Mouse (Mus musculus): ENCODE data around the gene Cox6a1.
A peak's percentile ranks its signal among the peaks of the same experiment; 100 is the strongest.

Cox6a1 gene

GRCm38 (mm10) chr5:115301615-115302014, 47.2 kb downstream of the Cox6a1 start:
- DNase-seq (ENCODE audit: extremely low read depth, insufficient read length, low spot score), result no peak

GRCm38 (mm10) chr5:115300792-115301614, 47.8 kb downstream of the Cox6a1 start, which contains the start of gene Dynll1:
Gene Dynll1 (minus strand): TSS chr5:115300999.
- DNase-seq (ENCODE audit: extremely low read depth, insufficient read length, low spot score), result peak; percentile 97

GRCm38 (mm10) chr5:115300035-115300744, 48.6 kb downstream of the Cox6a1 start:
- DNase-seq (ENCODE audit: extremely low read depth, insufficient read length, low spot score), result peak; percentile 71

DNA sequence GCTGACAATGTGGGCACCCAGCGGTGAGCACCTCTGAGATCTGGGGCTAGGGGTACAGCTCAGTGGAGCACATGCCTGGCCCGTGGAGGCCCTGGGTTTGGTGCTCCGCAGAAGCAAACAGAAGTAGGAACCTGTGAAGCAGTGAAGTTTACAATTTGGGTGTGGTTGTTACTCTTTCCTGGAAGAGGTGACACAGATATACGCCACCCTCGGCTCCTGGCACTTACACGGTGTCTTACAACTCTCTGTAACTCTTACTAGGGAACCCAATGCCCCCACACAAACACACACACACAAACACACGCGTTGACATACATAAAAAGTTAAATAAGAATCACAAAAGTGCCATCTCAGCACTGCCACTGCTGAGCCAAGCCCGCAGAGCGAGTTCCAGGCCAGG, 52.4 kb downstream of the Cox6a1 start:
- no peak for DNase-seq (ENCODE audit: extremely low read depth, insufficient read length, low spot score)
